Mouse (Mus musculus): ENCODE results near the gene Tulp4.

DNA sequence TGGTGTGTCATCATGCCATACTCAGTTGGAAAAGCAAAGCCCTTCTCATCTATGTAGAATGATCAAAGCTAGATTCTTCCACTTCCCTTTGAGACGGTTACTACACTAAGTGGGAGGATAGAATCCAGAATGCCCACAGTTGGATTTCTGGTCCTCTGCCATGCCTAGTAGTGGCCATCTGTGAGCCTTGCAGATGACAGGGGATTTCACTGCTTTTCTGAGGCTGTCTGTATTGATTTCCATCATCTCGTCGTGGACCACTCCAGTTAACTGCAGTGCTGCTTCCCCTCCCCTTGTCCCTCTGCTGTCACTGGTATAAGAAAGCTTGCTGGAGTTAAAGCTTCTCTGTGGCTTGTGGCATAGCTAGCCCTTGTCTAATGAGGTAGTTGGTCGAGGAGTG lies 23.1 kb downstream of the Tulp4 start:
- TF ChIP-seq POLR2A (IDR thresholded peaks at IDR 0.05; ENCODE audit: control insufficient read depth, extremely low read depth, insufficient read depth, low read length, poor library complexity) (no peak), CTCF (IDR thresholded peaks at IDR 0.05; ENCODE audit: borderline replicate concordance, control insufficient read depth, extremely low read depth, insufficient read depth, low read length, poor library complexity) (no peak)
